Mouse (Mus musculus) liver, embryonic 11.5 days (tissue): Measurements from ENCODE around the gene Pik3r6. TPM values are rescaled to one million over a fixed set of nuclear protein-coding genes. Genes with fewer than 3 reads are reported as not detected.

Source experiments
- ATAC-seq: fragments of 200-750 bp; cut with Nextera tagmentation; replicated peaks from 2 replicates; pipeline ENCODE4 v1.8.0; 2017; ENCODE audit warnings: moderate number of reproducible peaks, mild to moderate bottlenecking, moderate TSS enrichment, moderate library complexity; ENCODE audit not compliant: low FRiP score
- DNase-seq: peaks from one replicate; pipeline ENCODE4 v3.0.0-alpha.2; 2017; ENCODE audit warnings: low spot score
- H3K27ac ChIP-seq: fragments of 300-500 bp; sonication (generic); 2 replicates; pipeline ENCODE4 v1.5.1; 2014; ENCODE audit warnings: mild to moderate bottlenecking, low read depth, low read length, control low read depth
- H3K27me3 ChIP-seq: fragments of 300-500 bp; sonication (generic); replicated peaks from 2 replicates; pipeline ENCODE4 v1.6.1; 2014; ENCODE audit warnings: low read length, mixed read lengths; ENCODE audit not compliant: control insufficient read depth, insufficient read depth
- H3K36me3 ChIP-seq: fragments of 300-500 bp; sonication (generic); 2 replicates; pipeline ENCODE4 v1.6.1; 2014; ENCODE audit warnings: mild to moderate bottlenecking, low read length, moderate library complexity, mixed read lengths; ENCODE audit not compliant: control insufficient read depth, insufficient read depth
- H3K4me1 ChIP-seq: fragments of 300-500 bp; sonication (generic); replicated peaks from 2 replicates; pipeline ENCODE4 v1.6.1; 2014; ENCODE audit warnings: low read length, mixed read lengths; ENCODE audit not compliant: control insufficient read depth, insufficient read depth
- H3K4me2 ChIP-seq: fragments of 300-500 bp; sonication (generic); 2 replicates; pipeline ENCODE4 v1.6.1; 2014; ENCODE audit warnings: mild to moderate bottlenecking, control low read depth, moderate library complexity
- H3K4me3 ChIP-seq: fragments of 300-500 bp; sonication (generic); 2 replicates; pipeline ENCODE4 v1.5.1; 2014; ENCODE audit warnings: low read depth, low read length, control low read depth
- H3K9ac ChIP-seq: fragments of 300-500 bp; sonication (generic); 2 replicates; pipeline ENCODE4 v1.6.1; 2014; ENCODE audit warnings: low read depth, low read length, control low read depth
- H3K9me3 ChIP-seq: fragments of 300-500 bp; sonication (generic); 2 replicates; pipeline ENCODE4 v1.6.1; 2016; ENCODE audit warnings: low read length, inconsistent platforms, mixed read lengths; ENCODE audit not compliant: control insufficient read depth
- WGBS: fragments of 180-500 bp; shearing (Covaris S2); extraction: QIAGEN DNeasy Blood & Tissue Kit; methylation state at CpG from one replicate; pipeline ENCODE4 v1.1.7; 2014; 5-methylcytosine and 5-hydroxymethylcytosine counted together
- polyA plus RNA-seq: library from polyadenylated mRNA; unstranded; fragments of >200 nt; fragmentation: Nextera tagmentation; extraction: Ambion mirVana; gene quantifications from 2 replicates; pipeline ENCODE4 v1.2.1, GENCODE M21; 2014

Gene Pik3r6
- polyA plus RNA-seq, 1 experiment from 2014 or later, result 1.8 TPM

GRCm38 (mm10) chr11:68513969-68514368 lies 11.2 kb downstream of the Pik3r6 start:
- H3K4me2 ChIP-seq, result no peak overlapping the region
- no peak for DNase-seq
- H3K27ac ChIP-seq, result no peak overlapping the region
- no peak for ATAC-seq
- H3K9ac ChIP-seq, result no peak overlapping the region
- no peaks in the 10 kb centered on the region for H3K36me3 ChIP-seq
- H3K27me3 ChIP-seq, result no peaks in the 10 kb centered on the region
- no peak overlapping the region for H3K4me3 ChIP-seq
- 52% methylated on average over 3 of the region's 3 CpGs for WGBS
- H3K9me3 ChIP-seq, result 0 out of 2 replicates have a peak, but pooled peaks cover under 1% of the 10 kb centered on the region
- H3K4me1 ChIP-seq, result no peaks in the 10 kb centered on the region

- ATAC-seq, result no peak
Measured at GRCm38 (mm10) chr11:68519362-68519761, 16.5 kb downstream of the Pik3r6 start.

GRCm38 (mm10) chr11:68519815-68520214 lies 17.0 kb downstream of the Pik3r6 start:
- H3K4me3 ChIP-seq, result no peak overlapping the region
- WGBS, result 76% methylated on average over 5 of the region's 5 CpGs
- H3K27me3 ChIP-seq, result no peaks in the 10 kb centered on the region
- ATAC-seq, result no peak
- no peak overlapping the region for H3K4me2 ChIP-seq
- no peak overlapping the region for H3K9ac ChIP-seq
- H3K27ac ChIP-seq, result no peak overlapping the region
- H3K36me3 ChIP-seq, result no peaks in the 10 kb centered on the region
- no peaks in the 10 kb centered on the region for H3K4me1 ChIP-seq
- no peak for DNase-seq
- H3K9me3 ChIP-seq, result 0 out of 2 replicates have a peak, but pooled peaks cover 2% of the 10 kb centered on the region

More at GRCm38 (mm10) chr11:68519362-68519761, 16.5 kb downstream of the Pik3r6 start:
- H3K27ac ChIP-seq, result no peak overlapping the region
- 0 out of 2 replicates have a peak, but pooled peaks cover 2% of the 10 kb centered on the region for H3K9me3 ChIP-seq
- no peak overlapping the region for H3K4me2 ChIP-seq
- H3K4me3 ChIP-seq, result no peak overlapping the region
- no peaks in the 10 kb centered on the region for H3K27me3 ChIP-seq
- H3K4me1 ChIP-seq, result no peaks in the 10 kb centered on the region
- H3K9ac ChIP-seq, result no peak overlapping the region
- DNase-seq, result no peak
- no peaks in the 10 kb centered on the region for H3K36me3 ChIP-seq
- WGBS, result 81% methylated on average over 4 of the region's 4 CpGs

GRCm38 (mm10) chr11:68520439-68520838 lies 17.6 kb downstream of the Pik3r6 start:
- WGBS, result 83% methylated on average over 2 of the region's 2 CpGs
- Histone ChIP-seq H3K27ac (no peak overlapping the region), H3K4me1 (no peaks in the 10 kb centered on the region), H3K9ac (no peak overlapping the region), H3K36me3 (no peaks in the 10 kb centered on the region), H3K27me3 (no peaks in the 10 kb centered on the region), H3K4me3 (no peak overlapping the region), H3K9me3 (0 out of 2 replicates have a peak, but pooled peaks cover 2% of the 10 kb centered on the region), H3K4me2 (no peak overlapping the region)
- ATAC-seq (no peak), DNase-seq (no peak)

GRCm38 (mm10) chr11:68521352-68521751 lies 18.5 kb downstream of the Pik3r6 start:
- no peaks in the 10 kb centered on the region for H3K36me3 ChIP-seq
- ATAC-seq (no peak), DNase-seq (no peak)
- no peak overlapping the region for H3K27ac ChIP-seq
- H3K9me3 ChIP-seq, result 0 out of 2 replicates have a peak, but pooled peaks cover 2% of the 10 kb centered on the region
- no peak overlapping the region for H3K4me3 ChIP-seq
- no peak overlapping the region for H3K9ac ChIP-seq
- 68% methylated on average over 5 of the region's 5 CpGs for WGBS
- H3K4me1 ChIP-seq, result no peaks in the 10 kb centered on the region
- H3K27me3 ChIP-seq, result no peaks in the 10 kb centered on the region
- no peak overlapping the region for H3K4me2 ChIP-seq

- ATAC-seq (no peak), DNase-seq (no peak)
- H3K27me3 ChIP-seq, result no peaks in the 10 kb centered on the region
- no peak overlapping the region for H3K27ac ChIP-seq
- no peaks in the 10 kb centered on the region for H3K36me3 ChIP-seq
- no peaks in the 10 kb centered on the region for H3K4me1 ChIP-seq
- no peaks in the 10 kb centered on the region for H3K9me3 ChIP-seq
- no peak overlapping the region for H3K9ac ChIP-seq
- H3K4me3 ChIP-seq, result no peak overlapping the region
- WGBS, result 71% methylated on average over 4 of the region's 4 CpGs
- H3K4me2 ChIP-seq, result no peak overlapping the region
Measured at GRCm38 (mm10) chr11:68526441-68526840, 23.6 kb downstream of the Pik3r6 start.

GRCm38 (mm10) chr11:68531066-68531806 lies 28.4 kb downstream of the Pik3r6 start:
- no peak for DNase-seq
- Histone ChIP-seq H3K9ac (no peak overlapping the region), H3K36me3 (no peaks in the 10 kb centered on the region), H3K9me3 (no peaks in the 10 kb centered on the region), H3K4me3 (no peak overlapping the region), H3K4me2 (no peak overlapping the region), H3K27me3 (no peaks in the 10 kb centered on the region), H3K4me1 (no peaks in the 10 kb centered on the region), H3K27ac (no peak overlapping the region)
- no peak for ATAC-seq
- WGBS, result 44% methylated on average over 16 of the region's 16 CpGs

- H3K4me1 ChIP-seq, result no peaks in the 10 kb centered on the region
Measured at GRCm38 (mm10) chr11:68531941-68532535, 29.2 kb downstream of the Pik3r6 start.

GRCm38 (mm10) chr11:68532773-68533172 lies 30.0 kb downstream of the Pik3r6 start:
- Histone ChIP-seq H3K4me3 (no peak overlapping the region), H3K9me3 (no peaks in the 10 kb centered on the region), H3K27ac (no peak overlapping the region), H3K27me3 (no peaks in the 10 kb centered on the region), H3K4me2 (no peak overlapping the region), H3K9ac (no peak overlapping the region), H3K36me3 (no peaks in the 10 kb centered on the region), H3K4me1 (no peaks in the 10 kb centered on the region)
- ATAC-seq (no peak), DNase-seq (no peak)
- 75% methylated on average over 5 of the region's 5 CpGs for WGBS

More at GRCm38 (mm10) chr11:68531941-68532535, 29.2 kb downstream of the Pik3r6 start:
- H3K36me3 ChIP-seq, result no peaks in the 10 kb centered on the region
- DNase-seq (no peak), ATAC-seq (no peak)
- no peak overlapping the region for H3K27ac ChIP-seq
- no peak overlapping the region for H3K9ac ChIP-seq
- WGBS, result 73% methylated on average over 11 of the region's 11 CpGs
- no peak overlapping the region for H3K4me3 ChIP-seq
- no peaks in the 10 kb centered on the region for H3K9me3 ChIP-seq
- H3K4me2 ChIP-seq, result no peak overlapping the region
- no peaks in the 10 kb centered on the region for H3K27me3 ChIP-seq
